ENCODE assay signal across 21 mouse cellular contexts in the genomic region with DNA sequence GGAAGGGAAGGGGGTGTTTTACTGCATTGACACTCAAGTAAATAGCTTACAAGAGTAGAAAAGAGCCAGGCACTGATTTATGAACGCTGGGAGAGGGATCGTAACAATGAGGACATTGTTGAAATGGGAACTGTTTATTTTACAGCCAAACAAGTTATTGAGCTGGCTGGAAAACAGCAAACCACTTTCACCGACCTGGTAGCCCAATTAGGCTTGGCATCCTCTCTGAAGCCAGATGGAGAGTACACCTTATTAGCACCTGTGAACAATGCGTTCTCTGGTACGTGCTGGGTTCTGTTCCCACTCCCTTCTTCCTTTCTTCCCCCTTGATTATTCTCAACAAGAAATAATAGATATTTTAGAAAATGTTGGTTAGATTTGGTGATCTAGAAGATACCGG.
"Had no signal": no experiment of that assay in that cellular context is flagged by ENCODE, and none has a peak within 500 bp of the region (broad histone marks: within the 10 kb centered on the region; RNA-seq: fewer than 3 reads in every experiment).

No protein-coding gene starts in this region.

- H3K4me2 ChIP-seq: lung, embryonic 15.5 days; midbrain, embryonic 11.5 days; midbrain, embryonic 13.5 days; neural tube, embryonic 12.5 days; stomach, embryonic 15.5 days had no signal

- H3K4me1 ChIP-seq: lung, embryonic 15.5 days; megakaryocyte, embryonic 14.5 days; neural tube, embryonic 12.5 days; stomach, embryonic 15.5 days had no signal

- H3K27ac ChIP-seq: lung, embryonic 15.5 days; macrophage; midbrain, embryonic 13.5 days; neural tube, embryonic 12.5 days; stomach, embryonic 15.5 days; stomach, postnatal 0 days had no signal

- H3K36me3 ChIP-seq: midbrain, embryonic 13.5 days; neural tube, embryonic 12.5 days; stomach, embryonic 15.5 days had no signal

- H3K9me3 ChIP-seq: lung, embryonic 15.5 days; midbrain, embryonic 13.5 days; neural tube, embryonic 12.5 days; stomach, embryonic 15.5 days had no signal

- DNase-seq: liver, postnatal 0 days; lung, adult 2 months; lung, postnatal 14 days; lung, postnatal 36 days; retina, postnatal 1 day; right cerebral cortex, adult 18-20 months; right cerebral cortex, postnatal 25 days; right cerebral cortex, postnatal 4 days; spleen, adult 18-20 months; thymus, adult 2 months; thymus, postnatal 25 days; thymus, postnatal 4 days had no signal

- ATAC-seq: liver, postnatal 0 days; lung, postnatal 0 days; midbrain, embryonic 13.5 days had no signal

- H3K9ac ChIP-seq: liver, postnatal 0 days; lung, embryonic 15.5 days; midbrain, embryonic 13.5 days; neural tube, embryonic 12.5 days; stomach, embryonic 15.5 days had no signal

- H3K4me3 ChIP-seq: lung, embryonic 15.5 days; megakaryocyte, embryonic 14.5 days; midbrain, embryonic 13.5 days; neural tube, embryonic 12.5 days; stomach, embryonic 15.5 days had no signal

- H3K27me3 ChIP-seq: lung, embryonic 15.5 days; megakaryocyte, embryonic 14.5 days; midbrain, embryonic 13.5 days; neural tube, embryonic 12.5 days; stomach, embryonic 15.5 days had no signal
